Mouse (Mus musculus) lung, embryonic 14.5 days (tissue): ENCODE measurements around the gene Slc9b1. TPM values are rescaled to one million over a fixed set of nuclear protein-coding genes. Genes with fewer than 3 reads are reported as not detected.

Experiments used
- ATAC-seq: fragments of 200-750 bp; cut with Nextera tagmentation; 2 replicates; pipeline ENCODE4 v1.8.0; 2017; ENCODE audit warnings: mild to moderate bottlenecking, moderate TSS enrichment, moderate library complexity; ENCODE audit not compliant: insufficient read depth
- DNase-seq: peaks from one replicate; pipeline ENCODE4 v3.0.0-alpha.2; 2015
- H3K27ac ChIP-seq: fragments of 300-500 bp; sonication (generic); 2 replicates; pipeline ENCODE4 v1.5.1; 2014; ENCODE audit warnings: low read depth, mild to moderate bottlenecking, moderate library complexity
- H3K27me3 ChIP-seq: fragments of 300-500 bp; sonication (generic); 2 replicates; pipeline ENCODE4 v1.6.1; 2014; ENCODE audit warnings: low read length, control low read depth; ENCODE audit not compliant: insufficient read depth
- H3K36me3 ChIP-seq: fragments of 300-500 bp; sonication (generic); 2 replicates; pipeline ENCODE4 v1.6.1; 2014; ENCODE audit warnings: control low read depth; ENCODE audit not compliant: insufficient read depth
- H3K4me1 ChIP-seq: fragments of 300-500 bp; sonication (generic); 2 replicates; pipeline ENCODE4 v1.6.1; 2014; ENCODE audit warnings: antibody characterized with exemption, control low read depth; ENCODE audit not compliant: insufficient read depth
- H3K4me2 ChIP-seq: fragments of 300-500 bp; sonication (generic); 2 replicates; pipeline ENCODE4 v1.6.1; 2014; ENCODE audit warnings: mild to moderate bottlenecking
- H3K4me3 ChIP-seq: fragments of 300-500 bp; sonication (generic); 2 replicates; pipeline ENCODE4 v1.5.1; 2014; ENCODE audit warnings: low read depth, low read length
- H3K9ac ChIP-seq: fragments of 300-500 bp; sonication (generic); 2 replicates; pipeline ENCODE4 v1.6.1; 2014
- H3K9me3 ChIP-seq: fragments of 300-500 bp; sonication (generic); 2 replicates; pipeline ENCODE4 v1.6.1; 2016; ENCODE audit warnings: low read depth, low read length, control low read depth
- CTCF ChIP-seq: IDR thresholded peaks from 2 replicates; pipeline ENCODE4 v1.5.1; 2016; ENCODE audit warnings: antibody characterized with exemption, low read depth
- WGBS: fragments of 180-500 bp; shearing (Covaris S2); extraction: QIAGEN DNeasy Blood & Tissue Kit; methylation state at CpG from one replicate; pipeline ENCODE4 v1.1.7; 2014; 5-methylcytosine and 5-hydroxymethylcytosine counted together
- polyA plus RNA-seq: library from polyadenylated mRNA; unstranded; fragments of >200 nt; fragmentation: Nextera tagmentation; extraction: Ambion mirVana; gene quantifications from 2 replicates; pipeline ENCODE4 v1.2.1, GENCODE M21; 2014

Gene Slc9b1
- polyA plus RNA-seq, 1 experiment from 2014 or later: 0.34 TPM

- H3K9me3 ChIP-seq: no peaks in the 10 kb centered on the region
- H3K4me3 ChIP-seq: no peak overlapping the region
- H3K36me3 ChIP-seq: no peaks in the 10 kb centered on the region
- no peaks in the 10 kb centered on the region for H3K27me3 ChIP-seq
- H3K27ac ChIP-seq: no peak overlapping the region
- 0 out of 2 replicates have a peak overlapping the region, but pooled peaks have one; percentile 12 for H3K4me2 ChIP-seq
- 88% methylated on average over 9 of the region's 9 CpGs for WGBS
- TF ChIP-seq CTCF: no peak
- no peak for DNase-seq
- H3K4me1 ChIP-seq: no peaks in the 10 kb centered on the region; the same call in 1 of the 2 replicates
- H3K9ac ChIP-seq: no peak overlapping the region
- no peak for ATAC-seq
These were observed 72.9 kb downstream of the Slc9b1 start for GRCm38 (mm10) chr3:135420542-135421309.

- no peaks in the 10 kb centered on the region for H3K27me3 ChIP-seq
- ATAC-seq (no peak), DNase-seq (no peak)
- no peak overlapping the region for H3K27ac ChIP-seq
- no peak for TF ChIP-seq CTCF
- H3K36me3 ChIP-seq: no peaks in the 10 kb centered on the region
- no peaks in the 10 kb centered on the region for H3K9me3 ChIP-seq
- H3K4me3 ChIP-seq: no peak overlapping the region
- H3K4me1 ChIP-seq: no peaks in the 10 kb centered on the region; the same call in 1 of the 2 replicates
- H3K4me2 ChIP-seq: 0 out of 2 replicates have a peak overlapping the region, but pooled peaks have one; percentile 12
- no peak overlapping the region for H3K9ac ChIP-seq
These were observed 73.4 kb downstream of the Slc9b1 start for GRCm38 (mm10) chr3:135421310-135421594.

DNA sequence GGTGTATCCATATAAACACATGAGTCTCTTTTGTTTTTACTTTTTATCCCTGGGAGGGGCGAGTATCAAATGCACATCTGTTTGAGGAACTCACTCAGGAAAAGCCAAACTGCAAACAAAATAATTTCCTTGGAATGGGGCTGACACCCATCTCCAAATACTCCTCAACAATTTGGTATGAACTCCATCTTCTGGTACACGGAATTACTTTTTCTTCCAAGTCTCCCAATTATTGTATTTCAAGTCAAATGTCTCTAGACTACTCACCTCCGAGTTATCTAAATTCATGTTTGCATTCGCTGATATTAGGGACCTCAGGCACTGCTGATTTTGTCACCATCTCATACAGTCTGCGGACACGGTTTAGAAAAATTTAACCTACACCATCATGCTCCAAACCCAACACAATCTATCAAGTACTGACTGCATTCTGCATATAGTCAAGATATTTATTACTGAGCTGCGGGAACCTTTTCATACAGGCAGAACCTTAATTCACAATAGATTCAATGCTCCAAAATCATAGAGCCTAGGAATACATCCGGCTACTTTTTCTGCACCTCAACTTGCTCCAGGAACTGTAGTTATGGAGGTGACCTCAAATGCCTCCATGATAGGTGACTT, 74.5 kb downstream of the Slc9b1 start:
- H3K4me3 ChIP-seq: peak overlapping the region; percentile 71
- no peak; the same call in 1 of the 2 replicates for ATAC-seq
- peak; percentile 8 for DNase-seq
- H3K36me3 ChIP-seq: no peaks in the 10 kb centered on the region
- TF ChIP-seq CTCF: no peak
- H3K27me3 ChIP-seq: no peaks in the 10 kb centered on the region
- H3K4me1 ChIP-seq: no peaks in the 10 kb centered on the region; the same call in 1 of the 2 replicates
- 15% methylated on average over 8 of the region's 8 CpGs for WGBS
- peak overlapping the region; percentile 73 for H3K4me2 ChIP-seq
- no peaks in the 10 kb centered on the region for H3K9me3 ChIP-seq
- H3K9ac ChIP-seq: peak overlapping the region; percentile 80
- H3K27ac ChIP-seq: peak overlapping the region; percentile 93

DNA sequence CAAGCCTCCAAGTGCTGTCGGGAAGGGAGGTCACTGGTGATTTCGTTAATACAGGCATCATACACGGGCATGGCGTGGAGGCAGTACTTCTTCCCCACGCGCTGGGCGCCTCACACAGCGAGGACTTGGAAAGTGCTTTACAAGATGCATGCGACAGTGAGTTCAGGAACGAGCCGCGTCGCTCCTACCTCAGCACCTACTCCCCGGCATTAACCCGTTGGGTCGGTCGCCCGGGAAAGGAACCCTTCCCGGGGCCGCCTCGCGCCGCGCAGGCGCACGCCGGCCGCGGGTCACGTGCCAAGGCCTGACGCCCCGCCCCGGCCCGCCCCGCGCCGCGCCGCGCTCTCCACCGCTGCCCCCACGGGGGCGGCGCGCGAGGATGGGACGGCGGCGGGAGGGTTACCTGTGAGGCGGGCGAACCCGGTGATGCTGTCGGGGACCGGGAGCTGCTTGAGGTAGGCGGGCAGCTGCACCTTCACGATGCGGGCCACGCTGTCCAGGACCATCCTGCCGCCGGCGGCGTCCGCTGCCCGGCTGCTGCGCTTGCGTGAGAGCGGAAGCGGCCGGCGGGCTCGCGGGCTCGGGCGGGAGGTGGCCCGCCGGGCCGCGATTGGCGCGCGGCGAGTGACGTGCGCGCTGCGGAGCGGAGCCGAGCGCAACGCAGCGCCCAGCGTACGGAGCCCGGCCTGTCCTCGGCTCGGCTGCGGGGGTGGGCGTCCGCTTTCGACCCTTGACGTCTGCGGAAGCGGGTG, 75.2 kb downstream of the Slc9b1 start:
- no peaks in the 10 kb centered on the region for H3K9me3 ChIP-seq
- H3K36me3 ChIP-seq: no peaks in the 10 kb centered on the region
- peak; percentile 99 for ATAC-seq
- no peaks in the 10 kb centered on the region for H3K27me3 ChIP-seq
- DNase-seq: peak; percentile 95
- H3K9ac ChIP-seq: peak overlapping the region; percentile 80
- no peaks in the 10 kb centered on the region; the same call in 1 of the 2 replicates for H3K4me1 ChIP-seq
- peak overlapping the region; percentile 71 for H3K4me3 ChIP-seq
- peak overlapping the region; percentile 93 for H3K27ac ChIP-seq
- under 1% methylated on average over 100 of the region's 103 CpGs for WGBS
- no peak for TF ChIP-seq CTCF
- H3K4me2 ChIP-seq: peak overlapping the region; percentile 73

DNA sequence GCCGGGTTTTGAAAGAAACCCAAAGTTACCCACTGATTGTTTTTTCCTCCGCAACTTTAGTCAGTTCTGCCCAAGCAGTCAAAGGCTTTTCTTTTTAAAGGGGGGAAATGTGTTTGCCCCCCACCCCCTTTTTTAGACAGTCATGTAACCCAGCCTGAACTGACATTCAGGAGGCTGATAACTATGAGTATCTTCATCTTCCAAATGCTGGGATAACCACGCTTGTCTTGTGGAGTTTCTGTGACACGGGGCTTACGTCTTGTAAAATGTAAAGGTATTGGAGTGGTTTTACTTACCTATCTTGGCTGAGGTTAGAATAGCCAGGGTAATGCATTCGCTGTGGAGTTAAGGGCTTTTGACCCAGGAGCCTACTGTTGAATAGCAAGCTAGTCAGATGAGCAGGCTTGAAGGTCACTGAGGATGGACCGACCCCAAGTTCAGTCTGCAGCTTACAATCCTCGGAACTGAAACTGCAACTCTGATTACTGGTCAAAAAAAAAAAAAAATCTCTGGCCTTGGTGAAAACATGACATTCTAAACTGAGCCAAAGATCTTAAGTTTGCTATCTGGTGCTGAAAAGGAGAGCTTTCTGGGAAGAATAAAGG, 75.9 kb downstream of the Slc9b1 start, which contains the start of gene Cisd2:
TSS of gene Cisd2 (minus strand) at position 318 of the 605 bp plus-strand sequence.
- no peak for TF ChIP-seq CTCF
- no peaks in the 10 kb centered on the region for H3K27me3 ChIP-seq
- H3K27ac ChIP-seq: peak within 1 kb of the TSS; percentile 93
- 1% methylated on average over 8 of the region's 8 CpGs for WGBS
- H3K36me3 ChIP-seq: no peaks in the 10 kb centered on the region
- no peaks in the 10 kb centered on the region; the same call in 1 of the 2 replicates for H3K4me1 ChIP-seq
- H3K9ac ChIP-seq: peak within 1 kb of the TSS; percentile 80
- peak within 1 kb of the TSS; percentile 71 for H3K4me3 ChIP-seq
- H3K9me3 ChIP-seq: no peaks in the 10 kb centered on the region
- ATAC-seq (peak; percentile 16), DNase-seq (peak; percentile 28)
- peak within 1 kb of the TSS; percentile 73 for H3K4me2 ChIP-seq

GRCm38 (mm10) chr3:135436901-135437616, 89.2 kb downstream of the Slc9b1 start:
- Histone ChIP-seq H3K9me3 (no peaks in the 10 kb centered on the region), H3K36me3 (peaks cover 16% of the 10 kb centered on the region; the same call in 1 of the 2 replicates), H3K4me2 (peak overlapping the region; percentile 62), H3K4me3 (peak overlapping the region; percentile 89), H3K9ac (peak overlapping the region; percentile 62), H3K27me3 (no peaks in the 10 kb centered on the region), H3K27ac (peak overlapping the region; percentile 79), H3K4me1 (no peaks in the 10 kb centered on the region)
- 43% methylated on average over 14 of the region's 14 CpGs for WGBS
- ATAC-seq (no peak), DNase-seq (peak; percentile 4)
- no peak for TF ChIP-seq CTCF
